Mouse (Mus musculus) cerebellum, adult 2 months (tissue): ENCODE data around the gene Add3. TPM values are rescaled to one million over a fixed set of nuclear protein-coding genes. Genes with fewer than 3 reads are reported as not detected.

ENCODE experiments used
- DNase-seq, 2 experiments: peaks; one replicate each; pipeline ENCODE4 v3.0.0; 2021
- H3K27ac ChIP-seq: fragments of 200-500 bp; 2 replicates; pipeline ENCODE4 v1.5.1; 2012; ENCODE audit warnings: low read length, control low read depth, inconsistent platforms; ENCODE audit not compliant: insufficient read depth
- H3K27me3 ChIP-seq: fragments of 200-500 bp; 2 replicates; pipeline ENCODE4 v1.6.1; 2012; ENCODE audit warnings: inconsistent platforms, mild to moderate bottlenecking, low read length, moderate library complexity; ENCODE audit not compliant: control insufficient read depth, insufficient read depth
- H3K4me1 ChIP-seq: fragments of 200-500 bp; 2 replicates; pipeline ENCODE4 v1.6.1; 2011; ENCODE audit warnings: low read length; ENCODE audit not compliant: control insufficient read depth, insufficient read depth
- H3K4me3 ChIP-seq: fragments of 200-500 bp; replicated peaks from 2 replicates; pipeline ENCODE3; 2011; ENCODE audit warnings: mild to moderate bottlenecking, low read depth, low read length, control low read depth; ENCODE audit not compliant: insufficient read depth
- CTCF ChIP-seq: fragments of 200-500 bp; IDR thresholded peaks from 2 replicates; pipeline ENCODE4 v1.5.1; 2011; ENCODE audit warnings: low read depth, mild to moderate bottlenecking, control low read depth, low read length, moderate library complexity, borderline replicate concordance; ENCODE audit not compliant: insufficient read depth
- POLR2A ChIP-seq: fragments of 200-500 bp; IDR thresholded peaks from 2 replicates; pipeline ENCODE4 v1.6.1; 2011; ENCODE audit warnings: low read length, control low read depth, borderline replicate concordance; ENCODE audit not compliant: insufficient read depth
- WGBS: fragments of 180-500 bp; shearing (Covaris S2); methylation state at CpG from one replicate; pipeline ENCODE4 v1.1.7; 2018; 5-methylcytosine and 5-hydroxymethylcytosine counted together
- polyA plus RNA-seq: library from polyadenylated mRNA; depleted of rRNA; stranded (reverse); fragments of >200 nt; gene quantifications from 2 replicates; pipeline ENCODE4 v1.2.3, GENCODE M21; 2012

The Add3 gene
- polyA plus RNA-seq, 1 experiment: 80.2 TPM

DNA sequence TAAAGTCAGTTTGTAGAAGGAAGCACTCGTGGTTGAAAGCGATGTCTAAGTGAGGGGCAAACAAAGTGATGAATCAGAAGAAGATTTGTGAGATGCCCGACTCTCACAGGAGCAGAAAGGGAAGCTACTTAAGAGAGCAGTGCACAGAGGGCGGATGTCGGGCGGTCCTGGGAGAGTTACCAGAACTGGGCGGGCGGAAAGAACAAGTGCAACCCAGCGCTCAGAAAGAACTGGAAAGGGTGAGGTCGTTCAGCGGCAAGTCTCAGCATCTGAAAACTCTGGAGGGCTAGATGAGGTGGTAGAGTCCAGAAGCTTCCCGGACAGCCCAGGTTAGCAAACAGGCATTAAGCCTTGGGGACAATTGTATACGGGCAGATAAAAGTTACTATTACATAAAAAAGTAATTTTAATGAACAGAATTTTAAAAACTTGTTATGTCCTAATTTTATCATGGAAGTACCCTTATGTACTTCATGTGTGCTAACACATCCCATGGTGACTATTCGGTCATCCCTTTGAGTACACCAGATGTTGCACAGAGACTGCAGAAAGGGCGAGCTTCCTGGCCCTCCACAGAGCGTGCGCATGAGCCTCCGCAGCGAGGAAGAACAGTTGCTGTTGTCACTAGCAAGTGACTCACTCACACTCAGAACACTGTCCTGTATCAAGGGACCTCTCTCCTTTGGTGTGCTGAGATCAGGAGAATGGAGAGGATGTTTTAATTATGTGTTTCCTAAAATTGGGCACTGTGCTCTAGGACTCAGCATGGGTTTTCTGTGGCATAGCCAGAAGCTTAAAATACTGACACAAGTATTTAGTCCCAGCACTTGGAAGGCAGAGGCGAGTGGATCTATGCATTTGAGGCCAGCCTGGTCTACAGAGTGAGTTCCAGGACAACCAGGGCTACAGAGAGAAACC lies 38.6 kb downstream of the Add3 start:
- Histone ChIP-seq H3K27ac (peak overlapping the region; percentile 40; the same call in 1 of the 2 replicates), H3K27me3 (no peaks in the 10 kb centered on the region), H3K4me1 (peaks cover 19% of the 10 kb centered on the region), H3K4me3 (no peak overlapping the region)
- 71% methylated on average over 20 of the region's 20 CpGs for WGBS
- DNase-seq: peak; percentile 47 to 73
- TF ChIP-seq POLR2A: no peak
- TF ChIP-seq CTCF: no peak

DNA sequence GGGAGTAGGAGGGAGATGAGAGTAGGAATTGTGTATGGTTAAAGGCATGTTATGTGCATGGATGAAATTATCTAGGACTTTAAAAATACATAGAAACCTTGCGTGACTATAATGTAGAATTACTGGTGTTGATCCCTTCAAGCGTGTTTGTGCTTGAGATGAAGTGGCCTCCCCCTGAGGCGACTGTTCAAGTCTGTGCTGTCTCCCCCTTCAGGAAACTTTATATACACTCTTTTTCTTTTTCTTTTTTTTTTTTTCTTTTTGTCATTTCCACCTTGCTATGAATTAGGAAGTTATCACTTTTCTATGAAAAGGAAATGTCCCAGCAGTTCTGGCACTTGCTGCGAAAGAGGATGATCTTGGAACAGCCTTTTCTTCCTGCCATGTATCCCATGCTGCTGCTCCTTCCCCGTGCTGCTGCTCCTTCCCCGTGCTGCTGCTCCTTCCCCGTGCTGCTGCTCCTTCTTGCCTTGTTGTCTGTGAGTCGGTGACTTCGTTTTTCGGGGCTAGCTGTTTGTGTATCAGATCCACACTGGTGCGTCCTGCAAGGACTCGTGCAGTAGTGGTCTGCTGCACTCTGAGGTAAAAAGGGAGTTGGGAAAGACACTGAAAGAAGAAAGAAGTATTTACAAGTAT lies 40.0 kb downstream of the Add3 start:
- TF ChIP-seq POLR2A: no peak
- TF ChIP-seq CTCF: no peak
- WGBS: 73% methylated on average over 12 of the region's 12 CpGs
- Histone ChIP-seq H3K27me3 (no peaks in the 10 kb centered on the region), H3K4me3 (no peak overlapping the region), H3K4me1 (peaks cover 23% of the 10 kb centered on the region), H3K27ac (no peak overlapping the region)
- DNase-seq: peak in 1 of 2 experiments; percentile 13

DNA sequence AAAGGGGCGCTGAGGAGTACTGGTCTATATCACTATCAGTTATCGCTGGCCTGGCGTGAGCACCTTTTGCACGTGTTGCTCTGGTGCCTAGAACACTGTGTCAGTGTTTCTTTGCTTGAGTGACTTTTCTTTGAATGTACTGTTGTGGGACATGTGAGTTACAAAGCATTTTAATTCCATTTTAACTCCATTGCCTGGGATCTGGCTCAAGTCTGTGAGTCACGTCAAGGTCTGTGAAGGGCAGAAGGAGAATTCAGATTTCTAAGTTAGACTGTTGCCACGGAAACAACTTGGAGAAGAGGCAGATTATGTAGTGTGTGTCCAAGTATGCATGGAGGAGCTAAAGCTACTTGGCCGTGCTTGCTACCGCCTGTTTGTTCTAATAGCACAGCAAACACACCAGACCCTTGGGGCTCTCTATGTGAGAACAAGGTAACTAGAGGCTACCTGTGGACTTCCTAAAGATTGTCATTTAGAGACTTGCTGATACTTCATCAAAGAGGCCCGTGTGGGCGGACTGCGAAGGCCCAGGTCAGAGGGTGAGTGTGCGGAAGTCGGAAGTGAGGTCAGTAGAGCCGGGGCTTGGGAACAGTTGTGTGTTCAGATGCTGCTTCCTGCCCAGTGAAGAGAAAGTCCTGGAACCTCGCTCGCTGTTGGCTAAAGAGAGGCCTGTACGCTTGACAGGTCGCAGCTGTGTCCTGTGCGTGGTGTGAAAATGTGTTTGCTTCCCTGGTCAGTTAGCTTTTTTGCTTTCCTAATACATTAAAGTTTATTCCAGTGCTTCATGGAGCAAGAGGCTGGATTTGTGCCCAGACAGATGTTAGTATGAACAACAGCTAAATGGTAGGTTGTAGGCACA lies 41.0 kb downstream of the Add3 start:
- DNase-seq: no peak
- 65% methylated on average over 19 of the region's 19 CpGs for WGBS
- Histone ChIP-seq H3K4me3 (no peak overlapping the region), H3K27ac (no peak overlapping the region), H3K4me1 (peaks cover 23% of the 10 kb centered on the region), H3K27me3 (no peaks in the 10 kb centered on the region)
- TF ChIP-seq POLR2A (no peak), CTCF (no peak)

DNA sequence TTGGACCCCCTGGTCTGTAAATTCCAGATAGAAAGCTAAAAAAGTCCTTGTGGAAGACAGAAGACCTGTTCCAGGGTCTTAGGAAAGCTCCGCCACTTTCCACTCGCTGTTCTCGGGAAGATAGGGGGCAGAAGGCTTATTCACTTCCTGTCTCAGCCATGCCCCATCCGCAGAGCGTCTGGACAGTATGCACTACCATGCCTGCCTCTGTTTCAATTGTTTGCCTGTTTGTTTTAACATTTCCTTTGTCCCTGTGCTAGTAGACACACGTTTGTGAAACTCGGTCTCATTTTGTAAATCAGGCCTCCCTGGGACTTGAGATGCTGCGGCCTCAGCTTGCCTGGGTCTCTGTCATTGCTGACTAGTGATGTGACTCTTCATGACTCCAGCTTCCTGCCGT lies 43.4 kb downstream of the Add3 start:
- TF ChIP-seq CTCF (no peak), POLR2A (no peak)
- Histone ChIP-seq H3K4me1 (peaks cover 26% of the 10 kb centered on the region), H3K27ac (no peak overlapping the region), H3K27me3 (no peaks in the 10 kb centered on the region), H3K4me3 (no peak overlapping the region)
- 76% methylated on average over 9 of the region's 9 CpGs for WGBS
- peak in 1 of 2 experiments; percentile 9 for DNase-seq

DNA sequence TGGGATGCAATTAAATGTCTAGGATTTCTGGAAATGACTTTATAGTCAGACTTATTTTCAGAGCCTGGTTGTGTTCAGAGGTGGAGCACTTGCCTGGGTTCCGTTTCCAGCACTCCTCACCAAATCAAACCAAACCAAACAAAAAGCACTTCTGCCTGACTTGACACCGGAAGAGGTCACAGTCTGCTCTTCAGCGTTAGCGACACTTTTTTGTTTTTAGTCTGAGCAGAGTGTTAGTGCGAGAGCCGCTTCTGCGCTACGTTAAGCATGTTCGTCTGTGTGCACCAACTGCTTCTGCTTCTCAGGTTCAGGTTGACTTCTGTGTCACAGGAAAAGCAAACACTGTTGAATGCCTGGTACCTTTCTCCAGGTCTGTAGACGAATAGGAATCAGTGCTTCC lies 44.0 kb downstream of the Add3 start:
- Histone ChIP-seq H3K4me1 (peaks cover 20% of the 10 kb centered on the region), H3K4me3 (no peak overlapping the region), H3K27me3 (no peaks in the 10 kb centered on the region), H3K27ac (no peak overlapping the region)
- TF ChIP-seq CTCF (no peak), POLR2A (no peak)
- 59% methylated on average over 10 of the region's 10 CpGs for WGBS
- DNase-seq: peak in 1 of 2 experiments; percentile 9

DNA sequence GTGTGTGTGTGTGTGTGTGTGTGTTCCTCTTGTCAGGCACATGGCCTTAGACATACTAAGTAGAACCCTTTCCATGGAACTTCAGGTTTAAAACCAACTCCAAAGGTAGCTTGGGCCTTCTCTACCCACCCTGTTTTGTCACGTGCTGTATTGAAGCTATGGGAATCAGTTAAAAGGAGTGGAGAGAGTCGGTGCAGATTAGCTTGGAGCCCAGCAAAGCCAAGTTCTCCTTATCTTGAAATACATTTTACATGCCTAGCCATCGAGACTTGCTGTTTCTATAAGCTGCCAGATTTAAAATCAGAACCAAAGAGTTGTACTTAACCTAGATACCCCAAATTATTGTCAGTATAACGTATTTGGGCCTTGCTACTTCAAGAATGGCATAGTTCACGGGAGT lies 44.7 kb downstream of the Add3 start:
- H3K27me3 ChIP-seq: no peaks in the 10 kb centered on the region
- H3K4me3 ChIP-seq: no peak overlapping the region
- H3K27ac ChIP-seq: no peak overlapping the region
- no peak for TF ChIP-seq POLR2A
- TF ChIP-seq CTCF: no peak
- 87% methylated on average over 5 of the region's 5 CpGs for WGBS
- H3K4me1 ChIP-seq: peaks cover 18% of the 10 kb centered on the region
- peak in 1 of 2 experiments; percentile 6 for DNase-seq

DNA sequence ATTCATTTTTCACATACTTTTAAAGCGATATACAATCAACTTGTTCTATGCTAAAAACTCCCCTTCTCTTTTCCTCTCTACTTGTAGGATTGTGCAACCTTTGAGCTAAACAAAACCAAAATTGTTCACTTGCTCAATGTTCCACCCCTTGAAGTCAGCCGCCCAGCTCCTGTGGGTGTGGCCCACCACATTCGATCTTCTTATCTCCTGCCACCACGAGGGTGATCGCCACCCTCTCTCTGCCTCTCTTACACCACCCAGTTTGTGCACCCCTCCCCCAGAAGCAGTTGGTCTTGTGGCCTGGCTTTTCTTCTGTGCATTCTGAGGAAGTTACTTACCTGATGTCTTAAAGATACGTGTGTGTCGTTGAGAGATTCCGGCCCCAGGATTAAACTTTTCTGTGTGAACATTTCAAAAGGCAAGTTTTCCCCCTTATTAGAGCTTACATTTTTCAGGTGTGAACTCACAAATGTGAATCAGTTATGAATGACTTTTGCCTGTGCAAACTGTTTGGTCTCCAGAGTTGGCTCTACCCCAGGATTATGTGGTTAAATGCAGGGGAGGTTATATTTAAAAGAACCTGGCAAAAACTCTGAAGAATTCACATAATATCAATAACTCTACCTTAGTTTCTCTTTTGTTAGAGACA lies 45.4 kb downstream of the Add3 start:
- Histone ChIP-seq H3K27ac (no peak overlapping the region), H3K4me3 (no peak overlapping the region), H3K27me3 (no peaks in the 10 kb centered on the region), H3K4me1 (peaks cover 20% of the 10 kb centered on the region)
- WGBS: 68% methylated on average over 8 of the region's 8 CpGs
- DNase-seq: peak in 1 of 2 experiments; percentile 9
- no peak for TF ChIP-seq POLR2A
- TF ChIP-seq CTCF: no peak
